Mouse (Mus musculus) embryonic stem cell, embryonic (primary cell): Measurements from ENCODE around the gene Efcab9.

Experiments used
- CTCF ChIA-PET, 4 experiments: fragments of 300-600 bp in 2 of 4; fragments of 350-600 bp in 2 of 4; sonication (Branson Sonifier 250); formaldehyde crosslinking; loops; one replicate each; lab custom pipeline; 2022; ENCODE audit warnings: inconsistent platforms in 2 of 4; lab: Charles Lee
- POLR2A ChIA-PET, 4 experiments: fragments of 300-600 bp in 2 of 4; fragments of 350-600 bp in 2 of 4; sonication (Branson Sonifier 250); formaldehyde crosslinking; loops; one replicate each; lab custom pipeline; 2022; ENCODE audit warnings: antibody characterized with exemption in 4 of 4, inconsistent platforms in 1 of 4; lab: Charles Lee

The Efcab9 gene

GRCm38 (mm10) chr11:32531871-32532764 is at the start of gene Efcab9:
Gene Efcab9, minus strand, starts transcription at chr11:32532081.
- ChIA-PET POLR2A (interaction anchor here in 3 of 4 experiments (0.6 to 2.6 kb wide), 35 partner anchors 8 to 550 kb away, joined by 3 to 22 read pairs (median 5); partner anchors contain the start of genes Fbxw11 (in 3 of the 3), Nprl3 (in 1 of the 3) and Rhbdf1 (in 1 of the 3)), CTCF (interaction anchor here in 3 of 4 experiments (0.5 to 1.2 kb wide), 6 partner anchors 33 to 328 kb away, joined by 3 to 4 read pairs (median 3); partner anchors contain the start of gene Snrnp25 (in 1 of the 3))

GRCm38 (mm10) chr11:32581031-32581430 is 49.1 kb upstream of the Efcab9 start:
- ChIA-PET POLR2A (interaction anchor here in 2 of 4 experiments (0.9 to 2.4 kb wide), 19 partner anchors 8 to 313 kb away, joined by 3 to 18 read pairs (median 4); partner anchors contain the start of genes Stk10 (in 2 of the 2), Fbxw11 (in 1 of the 2) and Nprl3 (in 1 of the 2)), CTCF (interaction anchor here in 3 of 4 experiments (0.6 to 1.4 kb wide), 8 partner anchors 11 to 240 kb away, joined by 4 to 7 read pairs (median 4); no protein-coding TSS in a partner anchor)

DNA sequence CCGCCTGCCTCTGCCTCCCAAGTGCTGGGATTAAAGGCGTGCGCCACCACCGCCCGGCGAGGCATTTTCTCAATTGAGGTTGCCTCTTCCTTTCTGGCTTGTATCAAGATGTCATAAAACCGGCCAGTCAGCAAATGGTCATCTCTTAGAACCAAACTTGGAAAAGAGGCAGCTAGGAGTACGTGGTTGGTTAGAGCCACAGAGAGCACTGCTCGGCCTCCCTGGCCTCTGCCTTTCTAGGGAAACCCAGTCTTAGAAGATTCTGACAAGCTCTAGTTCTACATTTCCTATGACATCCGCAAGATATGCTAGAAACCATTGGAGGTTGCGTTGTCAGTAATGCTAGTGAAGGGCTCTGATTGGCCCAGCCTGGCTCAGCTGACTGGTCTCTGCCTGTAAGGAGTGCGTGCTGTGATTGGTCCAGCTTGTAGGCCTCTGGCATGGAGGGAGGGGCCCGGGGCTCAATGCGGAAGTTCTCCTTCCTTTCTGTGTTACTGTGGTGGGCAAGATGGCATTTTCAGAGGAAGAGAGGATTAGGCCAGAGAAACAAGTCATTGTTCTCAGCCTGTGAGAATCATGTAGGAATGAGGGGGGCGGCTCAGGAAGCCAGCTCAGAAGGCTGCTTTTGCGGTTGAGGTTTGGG is 48.5 kb upstream of the Efcab9 start:
- ChIA-PET CTCF (interaction anchor here (0.6 to 1.4 kb wide), 14 partner anchors 12 to 786 kb away, joined by 3 to 9 read pairs (median 4); partner anchors contain the start of gene Stk10 (in 1 of the 4)), POLR2A (interaction anchor here (0.5 to 2.4 kb wide), 30 partner anchors 8 to 541 kb away, joined by 3 to 18 read pairs (median 4); partner anchors contain the start of genes Fbxw11 (in 2 of the 4), Stk10 (in 2 of the 4) and Nprl3 (in 1 of the 4))

GRCm38 (mm10) chr11:32576760-32577050 is 44.8 kb upstream of the Efcab9 start:
- ChIA-PET POLR2A (interaction anchor here in 1 of 4 experiments (1.2 kb wide), 1 partner anchor 42 kb away, joined by 3 read pairs; no protein-coding TSS in a partner anchor), CTCF (no interaction called here)

DNA sequence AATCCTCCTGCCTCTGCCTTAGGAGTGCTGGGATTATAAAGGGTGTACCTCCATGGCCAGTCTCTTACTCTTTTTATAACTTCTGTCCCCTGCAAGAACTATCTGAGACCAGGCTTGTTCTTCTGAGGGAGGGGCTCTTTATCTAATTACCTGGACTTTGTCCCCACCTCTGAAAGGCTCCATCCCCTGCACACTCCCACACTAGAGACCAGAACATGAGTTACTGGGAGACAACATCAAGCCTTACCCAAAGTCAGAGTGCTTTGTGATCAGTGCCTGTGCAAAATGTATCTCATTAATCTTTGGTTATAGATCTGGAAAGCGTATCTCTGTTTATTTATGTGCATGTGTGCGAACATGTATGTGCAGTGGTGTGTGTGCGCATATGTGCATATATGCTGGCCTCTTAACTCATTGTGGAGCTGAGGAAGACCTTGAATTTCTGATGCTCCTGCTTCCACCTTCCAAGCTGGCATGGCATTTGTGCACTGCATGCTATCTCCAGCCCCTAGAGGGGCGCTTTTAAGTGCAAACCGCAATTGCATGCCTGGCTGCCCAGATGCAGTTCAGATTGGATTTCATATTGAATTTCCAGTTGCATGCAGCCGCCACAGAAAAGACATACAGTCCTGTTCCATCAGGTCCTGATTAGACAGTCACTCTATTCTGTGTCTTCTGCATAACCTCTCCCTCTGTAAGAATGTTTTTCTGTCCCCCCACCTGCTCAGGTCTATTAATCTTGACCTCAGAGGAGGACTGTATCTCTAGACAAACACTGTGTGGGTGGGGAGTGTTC is 44.3 kb upstream of the Efcab9 start:
- ChIA-PET CTCF (no interaction called here), POLR2A (no interaction called here)

GRCm38 (mm10) chr11:32573669-32574068 is 41.8 kb upstream of the Efcab9 start:
- POLR2A ChIA-PET: interaction anchor here in 1 of 4 experiments (1.0 kb wide), 1 partner anchor 13 kb away, joined by 3 read pairs; no protein-coding TSS in a partner anchor
- CTCF ChIA-PET: no interaction called here

GRCm38 (mm10) chr11:32571103-32571502 is 39.2 kb upstream of the Efcab9 start:
- ChIA-PET POLR2A (interaction anchor here (0.6 to 2.1 kb wide), 8 partner anchors 10 to 222 kb away, joined by 3 to 11 read pairs (median 4); partner anchors contain the start of gene Fbxw11 (in 1 of the 4)), CTCF (interaction anchor here in 3 of 4 experiments (0.6 to 1.2 kb wide), 5 partner anchors 9 to 258 kb away, joined by 3 to 15 read pairs (median 4); no protein-coding TSS in a partner anchor)

DNA sequence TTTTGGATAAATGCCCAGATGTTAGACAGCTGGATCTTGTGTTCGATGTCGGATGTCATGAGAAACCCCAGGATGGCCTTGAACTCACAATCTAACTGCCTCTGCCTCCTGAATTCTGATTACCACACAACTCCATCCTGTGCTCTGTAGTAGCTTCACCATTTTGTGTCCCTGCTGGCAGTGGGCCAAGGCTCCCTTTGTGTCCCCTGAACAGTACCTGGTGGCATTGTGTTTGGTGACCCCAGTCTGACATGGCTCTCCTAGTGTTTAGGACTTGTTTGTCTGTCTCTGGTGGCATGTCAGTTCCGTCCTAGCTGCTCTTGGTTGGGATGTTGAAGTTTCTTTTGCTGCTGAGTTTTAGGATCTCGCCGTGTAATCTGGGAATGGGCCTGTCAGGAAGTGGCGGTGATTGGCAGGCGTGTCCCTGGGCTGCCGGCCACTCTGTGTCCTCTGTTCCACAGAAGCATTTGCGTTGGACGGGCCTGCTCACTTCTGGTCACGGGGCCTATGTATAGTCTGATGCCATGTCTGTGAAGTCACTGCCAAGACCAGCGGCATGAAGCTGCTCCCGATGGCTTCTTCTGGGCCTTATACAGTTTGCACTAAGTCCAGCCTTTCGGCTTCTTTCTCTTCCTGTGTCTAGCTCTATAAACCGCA is 36.9 kb upstream of the Efcab9 start:
- POLR2A ChIA-PET: interaction anchor here in 2 of 4 experiments (0.5 to 2.9 kb wide), 3 partner anchors 11 to 61 kb away, joined by 3 to 10 read pairs (median 5); no protein-coding TSS in a partner anchor

GRCm38 (mm10) chr11:32568060-32568459 is 36.2 kb upstream of the Efcab9 start:
- POLR2A ChIA-PET: interaction anchor here in 2 of 4 experiments (1.6 to 2.9 kb wide), 2 partner anchors 12 kb away, joined by 5 to 10 read pairs; no protein-coding TSS in a partner anchor
- CTCF ChIA-PET: interaction anchor here in 1 of 4 experiments (0.7 kb wide), 1 partner anchor 110 kb away, joined by 3 read pairs; no protein-coding TSS in a partner anchor

More for the DNA sequence above, 36.9 kb upstream of the Efcab9 start:
- CTCF ChIA-PET: interaction anchor here in 2 of 4 experiments (0.5 to 0.7 kb wide), 2 partner anchors 31 to 110 kb away, joined by 3 to 5 read pairs; no protein-coding TSS in a partner anchor

DNA sequence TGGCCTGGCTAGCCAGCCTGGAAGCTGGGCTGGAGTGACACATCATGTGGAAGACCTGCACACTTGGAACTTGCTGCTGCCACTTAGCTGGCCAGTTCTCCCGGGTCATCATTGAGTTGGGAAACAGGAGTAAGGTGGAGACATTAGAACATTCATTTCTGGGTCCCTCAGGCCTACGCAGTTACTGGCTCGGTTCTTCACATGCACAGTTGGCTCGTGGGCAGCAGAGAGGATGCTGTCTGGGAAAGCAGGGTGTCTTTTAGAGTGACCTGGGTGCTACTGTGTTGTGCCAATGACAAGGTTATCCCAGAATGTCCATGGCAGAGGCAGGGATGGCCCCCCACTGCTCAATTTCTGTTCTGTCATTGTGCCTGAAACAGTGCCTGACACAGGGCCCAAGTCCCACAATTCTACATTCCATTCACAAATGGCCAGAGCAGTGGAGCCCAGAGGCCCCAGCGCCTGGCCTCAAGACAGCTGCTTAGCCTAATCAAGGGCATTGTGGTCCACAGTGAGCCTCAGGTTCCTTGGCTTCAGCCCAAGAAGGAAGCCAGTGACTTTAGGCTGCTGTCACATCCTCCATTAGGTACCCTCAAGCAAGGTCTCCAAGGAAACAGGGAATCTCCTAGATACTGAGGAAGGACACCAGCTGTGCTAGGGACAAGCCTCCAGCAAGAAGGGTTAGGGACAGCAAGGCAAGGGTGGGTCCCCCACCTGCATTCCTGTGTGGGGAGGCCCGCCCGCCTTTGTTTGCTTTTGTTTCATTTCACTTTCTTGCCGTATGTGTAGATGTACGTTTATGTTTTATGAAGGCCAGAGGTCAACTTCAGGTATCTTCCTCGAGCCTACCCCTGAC is 35.3 kb upstream of the Efcab9 start:
- ChIA-PET CTCF (no interaction called here), POLR2A (interaction anchor here in 2 of 4 experiments (1.6 to 2.9 kb wide), 2 partner anchors 11 to 13 kb away, joined by 5 to 10 read pairs; no protein-coding TSS in a partner anchor)

DNA sequence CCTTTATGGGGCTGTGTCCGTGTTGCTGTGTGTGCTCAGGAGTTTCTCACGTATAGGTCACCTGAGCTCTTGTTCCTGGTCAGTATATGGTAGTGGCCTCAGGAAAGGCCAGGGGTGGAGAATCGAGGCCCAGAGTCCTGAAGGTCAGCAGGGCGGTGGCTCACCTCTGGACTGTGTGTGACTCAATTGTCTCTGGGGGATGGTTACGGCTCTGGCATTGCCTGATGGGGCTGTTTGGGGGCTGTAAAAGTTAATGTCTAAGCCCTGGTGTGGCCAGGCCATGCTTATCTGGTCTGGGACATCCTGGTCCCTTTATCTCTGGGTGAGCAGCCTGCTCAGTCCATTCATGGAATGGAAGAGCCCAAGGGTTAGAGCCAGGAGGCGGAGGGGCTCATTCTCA is 34.3 kb upstream of the Efcab9 start:
- POLR2A ChIA-PET: no interaction called here
- CTCF ChIA-PET: no interaction called here

DNA sequence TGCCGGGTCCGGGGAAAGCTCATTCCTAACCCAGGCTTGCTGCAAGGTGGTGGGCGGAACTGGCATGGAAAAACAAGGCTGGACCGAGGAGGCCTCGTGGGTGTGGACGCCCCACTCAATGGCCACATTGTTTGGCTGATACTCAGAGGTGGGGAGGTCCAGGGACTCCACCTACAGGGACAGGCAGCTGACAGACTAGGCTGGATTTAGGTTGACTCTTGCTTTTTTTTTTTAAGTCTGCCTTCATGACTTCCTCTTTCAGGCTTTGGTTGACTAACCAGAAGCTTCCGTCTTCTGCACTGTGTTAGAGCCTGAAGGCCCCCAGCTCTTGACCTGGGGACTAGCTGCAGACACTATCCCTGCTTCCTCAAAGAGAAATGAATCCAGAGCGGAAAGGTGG is 33.2 kb upstream of the Efcab9 start:
- ChIA-PET POLR2A (interaction anchor here in 3 of 4 experiments (0.9 to 1.4 kb wide), 3 partner anchors 26 to 111 kb away, joined by 3 read pairs; partner anchors contain the start of gene Stk10 (in 1 of the 3)), CTCF (interaction anchor here in 1 of 4 experiments (0.7 kb wide), 1 partner anchor 32 kb away, joined by 4 read pairs; no protein-coding TSS in a partner anchor)

DNA sequence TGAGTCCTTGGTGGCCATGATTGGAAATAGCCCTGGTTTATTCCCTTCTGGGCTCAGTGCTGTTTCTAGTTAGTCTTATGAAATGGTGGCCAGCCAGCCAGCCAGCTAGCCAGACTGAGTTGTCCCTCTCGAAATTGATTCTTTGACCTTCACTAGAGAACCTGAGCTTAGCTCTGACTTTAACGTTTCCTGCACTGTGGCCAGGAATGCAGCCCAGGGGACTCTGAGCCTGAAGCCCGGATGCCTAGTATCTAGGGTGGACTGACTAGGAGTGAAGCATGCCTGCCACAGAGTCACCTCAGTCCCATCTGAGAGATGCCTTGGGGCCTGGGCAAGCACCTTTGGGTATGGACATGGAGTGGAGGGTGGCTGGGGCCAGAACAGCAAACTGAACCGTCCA is 32.7 kb upstream of the Efcab9 start:
- ChIA-PET CTCF (no interaction called here), POLR2A (interaction anchor here in 2 of 4 experiments (1.1 to 1.4 kb wide), 2 partner anchors 27 to 111 kb away, joined by 3 read pairs; no protein-coding TSS in a partner anchor)

GRCm38 (mm10) chr11:32563660-32564059 is 31.8 kb upstream of the Efcab9 start:
- CTCF ChIA-PET: no interaction called here
- POLR2A ChIA-PET: interaction anchor here in 2 of 4 experiments (0.7 to 1.1 kb wide), 2 partner anchors 9 to 28 kb away, joined by 3 read pairs; no protein-coding TSS in a partner anchor

DNA sequence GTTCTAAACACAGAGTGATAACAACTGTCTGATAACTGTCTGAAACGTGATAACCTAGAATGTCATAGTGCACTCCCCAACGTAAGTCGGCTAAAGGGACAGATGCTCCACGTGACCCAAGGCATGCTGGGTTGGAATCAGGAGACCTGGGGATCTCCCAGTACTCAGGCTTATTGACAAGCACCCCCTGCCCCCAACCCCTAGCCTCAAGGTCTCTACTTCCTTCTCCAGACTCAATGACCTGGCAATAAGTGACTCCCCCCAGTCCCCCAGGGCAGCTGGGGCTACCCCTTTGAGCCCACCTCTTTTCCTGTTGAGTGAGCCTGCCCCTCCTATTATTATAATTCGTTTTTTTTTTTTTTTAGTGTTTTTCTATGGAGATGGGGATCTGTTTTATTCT is 30.8 kb upstream of the Efcab9 start:
- POLR2A ChIA-PET: no interaction called here
- CTCF ChIA-PET: interaction anchor here in 1 of 4 experiments (0.6 kb wide), 1 partner anchor 41 kb away, joined by 5 read pairs; no protein-coding TSS in a partner anchor
